Mouse (Mus musculus) embryonic stem cell, embryonic (primary cell): ENCODE measurements at regions not wholly inside any gene's neighbourhood (a gene's known extent, or its start where the extent isn't known, plus 50 kb on each side); places are given as distances from the start of the nearest gene placed in this dataset.

Experiments used
- CTCF ChIA-PET, 4 experiments: fragments of 300-600 bp in 2 of 4; fragments of 350-600 bp in 2 of 4; sonication (Branson Sonifier 250); formaldehyde crosslinking; loops; one replicate each; lab custom pipeline; 2022; ENCODE audit warnings: inconsistent platforms in 2 of 4; lab: Charles Lee
- POLR2A ChIA-PET, 4 experiments: fragments of 300-600 bp in 2 of 4; fragments of 350-600 bp in 2 of 4; sonication (Branson Sonifier 250); formaldehyde crosslinking; loops; one replicate each; lab custom pipeline; 2022; ENCODE audit warnings: antibody characterized with exemption in 4 of 4, inconsistent platforms in 1 of 4; lab: Charles Lee

GRCm38 (mm10) chr17:66235806-66236335 is 112.6 kb downstream of the Ddx11 start:
- ChIA-PET POLR2A (interaction anchor here in 3 of 4 experiments (0.6 to 5.5 kb wide), 34 partner anchors 13 to 474 kb away, joined by 3 to 42 read pairs (median 4); partner anchors contain the start of gene Mtcl1 (in 2 of the 3)), CTCF (interaction anchor here (0.6 to 3.6 kb wide), 20 partner anchors 12 to 484 kb away, joined by 3 to 31 read pairs (median 3); partner anchors contain the start of gene Mtcl1 (in 1 of the 4))

GRCm38 (mm10) chr17:66241868-66242622 is 118.7 kb downstream of the Ddx11 start:
- CTCF ChIA-PET = interaction anchor here in 2 of 4 experiments (0.6 to 0.8 kb wide), 3 partner anchors 208 to 244 kb away, joined by 3 to 8 read pairs (median 5); partner anchors contain the start of gene Mtcl1 (in 1 of the 2)
- POLR2A ChIA-PET = interaction anchor here in 3 of 4 experiments (0.6 to 1.1 kb wide), 4 partner anchors 14 to 633 kb away, joined by 3 to 4 read pairs (median 4); no protein-coding TSS in a partner anchor

GRCm38 (mm10) chr17:66244183-66244582 is 120.9 kb downstream of the Ddx11 start:
- CTCF ChIA-PET = interaction anchor here in 1 of 4 experiments (1.2 kb wide), 1 partner anchor 74 kb away, joined by 3 read pairs; no protein-coding TSS in a partner anchor
- POLR2A ChIA-PET = interaction anchor here in 2 of 4 experiments (0.5 to 1.9 kb wide), 4 partner anchors 40 to 241 kb away, joined by 3 to 5 read pairs (median 3); no protein-coding TSS in a partner anchor

GRCm38 (mm10) chr17:66246031-66246534 is 122.8 kb downstream of the Ddx11 start:
- ChIA-PET POLR2A (interaction anchor here in 1 of 4 experiments (1.0 kb wide), 1 partner anchor 233 kb away, joined by 3 read pairs; no protein-coding TSS in a partner anchor), CTCF (interaction anchor here in 1 of 4 experiments (0.6 kb wide), 1 partner anchor 91 kb away, joined by 4 read pairs; no protein-coding TSS in a partner anchor)

- POLR2A ChIA-PET = interaction anchor here in 2 of 4 experiments (0.7 to 1.6 kb wide), 4 partner anchors 11 to 232 kb away, joined by 3 to 4 read pairs (median 3); no protein-coding TSS in a partner anchor
- CTCF ChIA-PET = no interaction called here
Observed at GRCm38 (mm10) chr17:66251495-66251894, 128.2 kb downstream of the Ddx11 start.

- CTCF ChIA-PET = interaction anchor here in 2 of 4 experiments (0.6 to 1.0 kb wide), 2 partner anchors 8 to 17 kb away, joined by 3 read pairs; no protein-coding TSS in a partner anchor
Observed at GRCm38 (mm10) chr17:66252926-66253325, 129.6 kb downstream of the Ddx11 start.

GRCm38 (mm10) chr17:66259697-66260096 is 136.4 kb downstream of the Ddx11 start:
- CTCF ChIA-PET = no interaction called here

More at GRCm38 (mm10) chr17:66252926-66253325, 129.6 kb downstream of the Ddx11 start:
- POLR2A ChIA-PET = interaction anchor here in 1 of 4 experiments (0.5 kb wide), 1 partner anchor 29 kb away, joined by 3 read pairs; no protein-coding TSS in a partner anchor

GRCm38 (mm10) chr17:66262681-66263240 is 139.4 kb downstream of the Ddx11 start:
- ChIA-PET CTCF (interaction anchor here in 1 of 4 experiments (0.6 kb wide), 1 partner anchor 393 kb away, joined by 3 read pairs; no protein-coding TSS in a partner anchor), POLR2A (interaction anchor here in 1 of 4 experiments (0.5 to 1.2 kb wide), 2 partner anchors 12 to 176 kb away, joined by 3 to 4 read pairs; no protein-coding TSS in a partner anchor)

More at GRCm38 (mm10) chr17:66259697-66260096, 136.4 kb downstream of the Ddx11 start:
- POLR2A ChIA-PET = interaction anchor here in 3 of 4 experiments (1.1 to 1.4 kb wide), 3 partner anchors 26 to 220 kb away, joined by 3 read pairs; no protein-coding TSS in a partner anchor

GRCm38 (mm10) chr17:66263405-66263804 is 140.1 kb downstream of the Ddx11 start:
- CTCF ChIA-PET = no interaction called here
- POLR2A ChIA-PET = no interaction called here

- CTCF ChIA-PET = interaction anchor here in 1 of 4 experiments (0.6 to 0.8 kb wide), 2 partner anchors 11 to 380 kb away, joined by 3 read pairs; no protein-coding TSS in a partner anchor
- POLR2A ChIA-PET = interaction anchor here in 1 of 4 experiments (1.5 kb wide), 1 partner anchor 18 kb away, joined by 6 read pairs; no protein-coding TSS in a partner anchor
Observed at GRCm38 (mm10) chr17:66266803-66267202, 143.5 kb downstream of the Ddx11 start.

GRCm38 (mm10) chr17:66267831-66268230 is 144.5 kb downstream of the Ddx11 start:
- CTCF ChIA-PET = interaction anchor here in 1 of 4 experiments (1.3 kb wide), 1 partner anchor 33 kb away, joined by 4 read pairs; no protein-coding TSS in a partner anchor
- POLR2A ChIA-PET = interaction anchor here in 2 of 4 experiments (0.5 to 1.5 kb wide), 2 partner anchors 17 to 258 kb away, joined by 4 to 7 read pairs; no protein-coding TSS in a partner anchor

- CTCF ChIA-PET = no interaction called here
- POLR2A ChIA-PET = interaction anchor here in 2 of 4 experiments (1.5 kb wide), 2 partner anchors 15 kb away, joined by 7 to 8 read pairs; no protein-coding TSS in a partner anchor
Observed at GRCm38 (mm10) chr17:66269567-66269966, 146.2 kb downstream of the Ddx11 start.

- ChIA-PET POLR2A (interaction anchor here in 3 of 4 experiments (1.0 to 2.5 kb wide), 4 partner anchors 38 to 215 kb away, joined by 3 to 7 read pairs (median 3); no protein-coding TSS in a partner anchor), CTCF (interaction anchor here in 2 of 4 experiments (0.5 to 0.6 kb wide), 2 partner anchors 129 to 743 kb away, joined by 3 read pairs; no protein-coding TSS in a partner anchor)
Observed at GRCm38 (mm10) chr17:66271906-66272305, 148.6 kb downstream of the Ddx11 start.

GRCm38 (mm10) chr17:66276778-66277177 is 153.5 kb downstream of the Ddx11 start:
- POLR2A ChIA-PET = interaction anchor here in 3 of 4 experiments (0.5 to 2.4 kb wide), 8 partner anchors 16 to 204 kb away, joined by 3 to 10 read pairs (median 4); no protein-coding TSS in a partner anchor
- CTCF ChIA-PET = interaction anchor here in 1 of 4 experiments (0.6 kb wide), 1 partner anchor 69 kb away, joined by 3 read pairs; no protein-coding TSS in a partner anchor

GRCm38 (mm10) chr17:66278037-66278436 is 154.7 kb downstream of the Ddx11 start:
- CTCF ChIA-PET = interaction anchor here in 1 of 4 experiments (1.0 kb wide), 1 partner anchor 12 kb away, joined by 3 read pairs; no protein-coding TSS in a partner anchor
- POLR2A ChIA-PET = interaction anchor here in 3 of 4 experiments (0.5 to 2.4 kb wide), 13 partner anchors 16 to 981 kb away, joined by 3 to 10 read pairs (median 4); partner anchors contain the start of gene Vapa (in 1 of the 3)

- CTCF ChIA-PET = interaction anchor here in 1 of 4 experiments (1.0 kb wide), 1 partner anchor 9 kb away, joined by 3 read pairs; no protein-coding TSS in a partner anchor
- POLR2A ChIA-PET = interaction anchor here (0.6 to 8.1 kb wide), 50 partner anchors 8 to 424 kb away, joined by 3 to 109 read pairs (median 5); partner anchors contain the start of gene Mtcl1 (in 1 of the 4)
Observed at GRCm38 (mm10) chr17:66285295-66285694, 162.0 kb downstream of the Ddx11 start.
